15 mouse cellular contexts compared by ENCODE assay signal in the genomic region with DNA sequence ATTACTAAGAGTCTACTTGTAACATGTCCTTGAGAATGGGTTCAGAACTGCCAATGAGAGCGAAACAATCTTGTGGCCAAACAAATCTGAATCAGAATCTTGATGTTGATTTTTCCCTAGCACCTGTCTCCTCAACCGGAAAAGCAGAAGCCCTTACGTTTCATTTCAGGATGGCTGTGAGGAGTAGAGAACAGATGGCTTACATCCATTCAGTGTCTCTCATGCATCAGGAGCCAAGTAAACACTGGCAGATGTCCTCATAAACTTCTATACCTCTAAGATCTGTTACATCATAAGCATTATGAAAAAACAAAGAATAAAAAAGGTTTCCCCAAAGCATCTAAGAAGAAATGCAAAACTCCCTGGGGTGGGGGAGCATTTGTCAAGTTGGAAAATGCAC.
DNase-seq lines count a peak whose midpoint lies in the region; TF ChIP-seq lines count a peak whose summit lies in the region.
"Had no signal": no experiment of that assay in that cellular context is flagged by ENCODE, and none has a peak within 500 bp of the region (broad histone marks: within the 10 kb centered on the region; RNA-seq: fewer than 3 reads in every experiment).

No protein-coding gene starts in this region.

- TF ChIP-seq CTCF in brain, embryonic 14.5 days (IDR thresholded peaks at IDR 0.05; ENCODE audit: borderline replicate concordance, extremely low read depth, insufficient read depth, insufficient read length) = no peak

- no peak for TF ChIP-seq POLR2A in brain, embryonic 14.5 days (IDR thresholded peaks at IDR 0.05; ENCODE audit: borderline replicate concordance, extremely low read depth, insufficient read depth, insufficient read length, poor library complexity, severe bottlenecking)

- DNase-seq in frontal cortex, postnatal 36 days (ENCODE audit: low spot score in 2 of 2) = peak; percentile 1 to 15
- no peak for DNase-seq in frontal cortex, postnatal 14 days (ENCODE audit: low spot score in 2 of 2)
- DNase-seq in brain, adult 2 months (ENCODE audit: low read depth, low spot score) = peak; percentile 66
- peak; percentile 25 for DNase-seq in brain, embryonic 14.5 days (ENCODE audit: low read depth)
- no peak for DNase-seq in layer of hippocampus, adult 9-10 months (ENCODE audit: low spot score)
- DNase-seq in testis, postnatal 10 days (ENCODE audit: low spot score) = no peak
- DNase-seq: adrenal gland, adult 2 months; adrenal gland, postnatal 14 days; cerebellum, adult 11 months; cerebellum, adult 2 months; cerebellum, adult 9-11 months; cerebellum, postnatal 25 days; gastrocnemius, adult 2 months; gastrocnemius, postnatal 14 days; heart, adult 11 months had no signal

Comparison
In these comparisons a context has a peak if more than half of its experiments do, and no peak if none do; other contexts are left out.
1. DNase-seq: peak in frontal cortex, postnatal 36 days (2 of 2), brain, adult 2 months (single experiment) and brain, embryonic 14.5 days (single experiment); none in frontal cortex, postnatal 14 days (0 of 2), layer of hippocampus, adult 9-10 months (single experiment) and testis, postnatal 10 days (single experiment).